Mouse (Mus musculus): ENCODE measurements around the gene Gm45713.
"Not testable (repeated sequence)": the region's sequence is repeated elsewhere in the genome, so short reads cannot be mapped to it uniquely, and the experiment has no call there.

Gene Gm45713

GRCm38 (mm10) chr7:45135993-45136567 is at the start of gene Gm45713, which contains the start of gene Flt3l:
Gene Gm45713, minus strand, starts transcription at chr7:45136231.
Gene Flt3l, minus strand, starts transcription at chr7:45136432.
- DNase-seq (ENCODE audit: extremely low spot score, low read depth, low spot score) = no peak

GRCm38 (mm10) chr7:45183672-45184071 is 47.6 kb upstream of the Gm45713 start:
- no peak for DNase-seq (ENCODE audit: extremely low spot score, low read depth, low spot score)

DNA sequence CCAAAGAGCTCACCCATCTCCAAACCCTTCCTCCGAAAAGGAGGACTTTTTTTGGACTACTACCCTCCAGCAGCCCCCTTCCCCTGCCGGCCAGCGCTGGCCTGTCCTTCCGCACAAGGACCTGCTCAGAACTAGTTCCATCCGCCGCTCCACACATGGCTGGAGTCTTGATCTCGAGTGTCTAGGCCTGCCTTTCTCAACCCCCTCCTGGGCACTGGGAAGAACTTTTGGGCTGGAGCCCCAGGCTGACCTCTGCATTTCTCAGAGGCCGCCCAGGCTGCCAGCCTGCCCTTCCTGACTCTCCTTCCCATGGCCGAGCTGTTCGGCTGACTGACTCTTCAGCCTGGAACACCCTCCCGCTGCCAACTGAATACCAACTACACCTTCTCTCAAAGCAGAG is 46.6 kb upstream of the Gm45713 start:
- no peak for DNase-seq (ENCODE audit: extremely low spot score, low read depth, low spot score)

DNA sequence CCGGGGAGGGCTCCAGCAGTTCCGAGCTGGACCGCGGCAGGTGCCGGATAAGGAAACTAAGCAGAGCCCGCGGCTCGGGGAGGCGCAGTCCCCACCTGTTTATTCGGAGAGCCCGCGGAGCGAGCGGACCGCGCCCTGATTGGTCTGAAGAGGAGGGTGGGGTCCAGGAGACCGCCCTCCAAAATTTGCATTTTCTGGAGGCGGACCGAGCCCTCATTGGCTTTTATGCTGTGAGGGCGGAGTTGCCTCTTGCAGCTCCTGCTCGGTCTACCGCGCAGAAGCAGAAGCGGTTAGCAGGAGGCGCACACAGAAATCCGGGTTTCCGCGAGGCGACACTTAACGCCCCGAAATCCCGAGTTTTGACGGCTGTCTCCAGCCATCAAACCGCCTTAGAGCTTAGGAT is 46.2 kb upstream of the Gm45713 start:
- DNase-seq (ENCODE audit: extremely low spot score, low read depth, low spot score) = peak; percentile 62

- DNase-seq (ENCODE audit: extremely low spot score, low read depth, low spot score) = no peak
Observed at GRCm38 (mm10) chr7:45181540-45181939, 45.5 kb upstream of the Gm45713 start.

DNA sequence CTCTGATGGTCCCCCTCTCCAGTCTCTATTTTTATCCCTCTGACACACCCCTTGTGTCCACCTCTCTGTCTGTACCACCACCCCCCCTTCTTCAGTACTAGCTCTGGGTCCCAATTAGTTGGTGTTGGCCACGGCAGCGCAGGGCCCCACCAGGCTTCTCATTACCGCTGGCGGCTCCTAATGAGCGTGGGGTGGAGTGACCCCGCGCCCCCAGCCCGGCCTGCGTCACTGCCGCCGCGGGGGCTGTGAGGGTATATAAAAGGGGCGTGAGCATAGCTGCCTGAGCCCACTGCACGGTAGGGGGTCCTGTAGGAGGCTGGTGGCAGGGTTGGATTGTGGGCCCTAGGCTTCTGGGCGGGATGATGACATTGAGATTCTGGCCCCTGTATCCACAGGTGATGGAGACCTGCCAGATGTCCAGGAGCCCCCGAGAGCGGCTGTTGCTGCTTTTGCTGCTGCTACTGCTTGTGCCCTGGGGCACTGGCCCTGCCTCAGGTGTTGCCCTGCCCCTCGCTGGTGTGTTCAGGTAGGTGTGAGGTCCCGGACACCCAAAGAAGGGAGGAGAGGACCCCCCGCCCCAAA is 45.0 kb upstream of the Gm45713 start, which contains the start of gene Pth2:
Pth2 (plus strand) TSS at position 100 of the 582 bp plus-strand sequence.
- no peak for DNase-seq (ENCODE audit: extremely low spot score, low read depth, low spot score)

- DNase-seq (ENCODE audit: extremely low spot score, low read depth, low spot score) = no peak
Observed at GRCm38 (mm10) chr7:45179469-45179868, 43.4 kb upstream of the Gm45713 start, which contains the start of gene Gfy. Gene Gfy, minus strand, starts transcription at chr7:45179569.

GRCm38 (mm10) chr7:45178550-45178949 is 42.5 kb upstream of the Gm45713 start:
- DNase-seq (ENCODE audit: extremely low spot score, low read depth, low spot score) = no peak

DNA sequence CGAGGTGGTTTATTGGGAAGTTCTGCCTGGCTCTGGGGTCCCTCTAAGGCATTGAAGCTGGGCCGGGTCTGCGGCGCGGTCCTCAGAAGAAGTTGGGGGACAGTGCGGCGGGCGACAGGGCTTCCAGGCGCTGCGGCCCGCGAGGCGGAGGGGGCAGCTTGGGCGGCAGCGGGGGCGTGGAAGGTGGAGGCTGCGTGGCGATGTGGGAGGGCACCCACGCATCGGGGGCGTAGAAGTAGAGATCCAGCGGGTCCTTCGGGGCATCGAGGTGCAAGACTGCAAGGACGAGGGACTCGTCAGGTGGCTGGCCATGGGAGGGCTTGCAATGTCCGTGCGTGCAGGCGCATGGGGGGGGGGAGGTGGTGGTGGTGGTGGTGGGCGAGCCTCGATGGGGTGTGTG is 40.3 kb upstream of the Gm45713 start:
- no peak for DNase-seq (ENCODE audit: extremely low spot score, low read depth, low spot score)

DNA sequence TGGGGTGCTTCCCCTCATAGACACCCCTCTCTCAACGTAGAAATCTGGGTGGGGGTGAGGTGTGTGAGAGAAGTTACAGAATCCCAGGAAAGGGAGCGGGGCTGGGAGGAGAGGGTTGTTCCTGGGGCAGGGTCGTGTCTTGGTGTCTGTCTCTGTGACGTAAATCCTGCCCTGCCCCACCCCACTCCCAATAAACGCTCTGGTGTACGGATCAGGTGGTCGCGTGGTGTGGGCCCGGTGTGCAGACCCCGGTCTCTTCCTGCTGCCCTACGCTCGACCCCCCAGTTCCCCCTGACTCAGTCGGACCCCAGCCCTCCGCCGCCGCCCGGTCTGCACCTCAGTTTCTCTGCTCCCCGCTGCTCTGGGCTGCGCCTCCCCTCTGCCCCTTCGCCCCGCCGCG is 39.9 kb upstream of the Gm45713 start:
- no peak for DNase-seq (ENCODE audit: extremely low spot score, low read depth, low spot score)

DNA sequence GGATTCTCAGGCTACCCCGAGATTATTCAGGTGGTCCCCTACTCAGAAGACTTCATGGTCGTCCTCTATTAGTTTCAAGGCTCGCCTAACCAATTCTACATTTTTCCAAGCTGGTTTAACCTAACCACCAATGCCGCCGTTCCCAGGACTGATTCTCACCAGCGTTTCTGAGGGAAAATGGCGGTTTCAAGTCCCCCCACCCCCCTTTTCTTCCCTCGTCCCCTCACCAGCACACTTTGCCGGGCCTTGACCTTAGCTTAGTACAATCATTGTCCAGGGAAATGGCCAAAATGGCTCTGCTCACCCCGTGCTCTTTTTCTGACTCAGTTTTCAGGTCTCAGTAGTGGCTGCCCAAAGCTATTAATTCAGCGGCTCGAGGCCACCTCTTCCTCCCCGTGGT is 39.4 kb upstream of the Gm45713 start:
- no peak for DNase-seq (ENCODE audit: extremely low spot score, low read depth, low spot score)

- no peak for DNase-seq (ENCODE audit: extremely low spot score, low read depth, low spot score)
Observed at GRCm38 (mm10) chr7:45174567-45175280, 38.7 kb upstream of the Gm45713 start.

DNA sequence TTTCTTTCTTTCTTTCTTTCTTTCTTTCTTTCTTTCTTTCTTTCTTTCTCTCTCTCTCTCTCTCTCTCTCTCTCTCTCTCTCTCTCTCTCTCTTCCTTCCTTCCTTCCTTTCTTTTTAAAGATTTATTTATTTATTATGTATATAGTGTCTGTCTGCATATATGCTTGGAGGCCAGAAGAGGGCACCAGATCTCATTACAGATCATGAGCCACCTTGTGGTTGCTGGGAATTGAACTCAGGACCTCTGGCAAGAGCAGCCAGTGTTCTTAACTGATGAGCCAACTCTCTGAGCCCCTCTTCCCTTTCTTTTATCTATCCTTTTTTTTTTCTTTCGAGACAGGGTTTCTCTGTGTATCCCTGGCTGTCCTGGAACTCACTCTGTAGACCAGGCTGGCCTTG is 37.7 kb upstream of the Gm45713 start:
- DNase-seq (ENCODE audit: extremely low spot score, low read depth, low spot score) = not testable (repeated sequence)

DNA sequence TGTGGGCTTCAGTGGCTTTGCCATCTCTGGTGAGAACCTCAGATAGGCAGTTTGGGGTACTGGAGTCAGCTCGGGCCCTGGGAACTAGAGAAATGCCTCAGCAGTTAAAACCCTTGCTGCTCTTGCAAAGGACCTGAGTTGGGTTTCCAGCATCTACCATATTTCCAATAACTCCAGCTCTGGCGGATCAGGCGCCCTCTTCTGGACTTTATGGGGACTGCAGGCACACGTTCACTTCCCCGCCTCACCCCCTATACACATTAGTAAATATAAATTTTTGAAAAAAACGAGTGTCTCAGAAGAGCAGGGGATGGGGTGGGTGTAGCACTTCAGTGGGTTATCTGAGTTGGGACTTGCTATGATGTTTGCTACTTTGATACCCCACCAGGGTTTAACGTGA is 36.9 kb upstream of the Gm45713 start:
- no peak for DNase-seq (ENCODE audit: extremely low spot score, low read depth, low spot score)

DNA sequence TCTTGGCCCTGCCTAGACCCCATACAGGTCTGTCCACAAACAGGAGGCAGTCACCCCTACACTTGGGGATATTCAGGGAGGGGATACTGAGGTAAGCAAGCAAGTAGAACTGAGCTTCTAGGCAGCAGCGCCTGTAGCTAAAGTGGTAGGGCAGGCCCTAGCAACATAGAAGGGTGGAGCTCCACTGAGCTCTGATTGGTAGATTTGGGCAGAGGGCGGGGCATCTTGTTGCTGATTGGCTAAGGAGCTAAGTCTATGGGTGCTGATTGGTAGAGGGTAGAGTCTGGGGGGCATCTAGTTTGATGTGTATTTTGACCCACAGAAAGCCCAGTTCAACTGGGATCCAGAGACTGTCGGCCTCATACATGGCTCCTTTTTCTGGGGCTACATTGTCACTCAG is 33.5 kb upstream of the Gm45713 start:
- no peak for DNase-seq (ENCODE audit: extremely low spot score, low read depth, low spot score)

GRCm38 (mm10) chr7:45168656-45169055 is 32.6 kb upstream of the Gm45713 start:
- DNase-seq (ENCODE audit: extremely low spot score, low read depth, low spot score) = no peak

DNA sequence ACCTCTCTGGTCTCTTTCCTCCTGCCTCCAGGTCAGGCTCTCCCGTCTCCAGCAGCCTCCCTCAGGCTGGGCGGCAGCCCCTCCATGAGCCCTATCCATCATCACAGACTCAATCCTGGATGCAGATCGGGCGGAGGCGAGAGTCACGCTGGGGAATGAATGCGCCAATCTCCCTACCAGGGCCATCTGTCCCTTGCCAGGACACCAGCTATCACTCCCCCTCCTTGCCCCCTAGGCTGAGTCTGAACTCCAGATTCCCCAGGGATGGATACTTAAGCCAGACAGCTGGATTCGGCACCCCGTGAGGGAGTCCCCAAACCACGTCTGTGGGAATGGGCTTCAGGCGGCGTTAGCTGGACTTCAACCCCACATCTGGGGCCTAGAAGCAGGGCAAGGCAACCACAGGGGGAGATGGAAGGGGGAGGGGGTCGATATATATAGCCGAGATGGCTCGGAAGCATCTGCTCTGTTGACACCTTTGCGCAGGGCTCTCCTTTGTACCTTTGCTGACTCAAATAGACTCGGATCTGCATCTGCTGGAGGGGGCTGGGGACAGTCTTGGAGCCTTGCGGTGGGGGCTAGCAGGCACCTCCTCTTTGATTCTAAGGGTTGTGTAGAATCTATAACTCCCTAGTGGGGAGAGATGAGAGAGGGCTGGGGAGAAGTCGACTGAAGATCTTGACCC is 31.9 kb upstream of the Gm45713 start:
- DNase-seq (ENCODE audit: extremely low spot score, low read depth, low spot score) = no peak

DNA sequence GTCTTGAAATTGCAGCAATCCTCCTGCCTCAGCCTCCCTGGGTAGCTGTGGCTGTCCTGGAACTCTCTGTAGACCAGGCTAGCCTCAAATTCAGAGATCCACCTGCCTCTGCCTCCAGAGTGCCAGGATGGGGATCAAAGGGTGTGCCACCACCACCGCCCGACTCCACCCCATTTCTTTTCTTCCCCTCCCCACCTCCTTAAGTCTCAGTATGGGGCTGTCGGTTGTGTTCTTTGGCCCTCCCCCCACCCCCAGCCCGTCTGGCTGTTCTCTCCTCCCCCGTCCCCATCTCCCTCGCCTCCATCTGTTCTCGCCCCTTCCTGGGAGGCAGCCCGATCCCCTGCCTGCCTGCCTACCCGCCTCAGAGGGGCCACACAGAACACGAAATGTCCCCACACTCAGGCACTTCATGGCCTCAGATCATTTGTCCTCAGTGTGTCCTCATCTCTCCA is 30.9 kb upstream of the Gm45713 start:
- DNase-seq (ENCODE audit: extremely low spot score, low read depth, low spot score) = no peak

DNA sequence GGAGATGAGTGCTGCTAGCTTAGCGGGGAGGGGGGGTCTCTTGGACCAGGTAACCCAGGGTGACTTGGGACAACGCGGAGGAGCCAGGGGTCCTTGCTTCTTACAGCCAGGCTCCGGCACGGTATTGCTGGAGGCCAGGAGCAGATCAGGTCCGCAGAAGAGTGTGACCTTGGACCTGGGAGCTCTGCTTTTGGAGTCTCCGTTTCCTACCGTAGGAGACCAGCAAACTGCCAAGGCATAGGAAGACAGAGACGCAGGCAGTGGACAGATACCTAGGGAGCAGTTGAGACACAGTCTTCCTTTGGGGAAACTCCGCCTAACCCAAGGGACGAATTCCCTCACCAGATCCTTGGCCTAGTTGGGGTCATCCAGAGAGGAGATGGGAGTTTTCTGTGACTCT is 29.7 kb upstream of the Gm45713 start:
- DNase-seq (ENCODE audit: extremely low spot score, low read depth, low spot score) = no peak

DNA sequence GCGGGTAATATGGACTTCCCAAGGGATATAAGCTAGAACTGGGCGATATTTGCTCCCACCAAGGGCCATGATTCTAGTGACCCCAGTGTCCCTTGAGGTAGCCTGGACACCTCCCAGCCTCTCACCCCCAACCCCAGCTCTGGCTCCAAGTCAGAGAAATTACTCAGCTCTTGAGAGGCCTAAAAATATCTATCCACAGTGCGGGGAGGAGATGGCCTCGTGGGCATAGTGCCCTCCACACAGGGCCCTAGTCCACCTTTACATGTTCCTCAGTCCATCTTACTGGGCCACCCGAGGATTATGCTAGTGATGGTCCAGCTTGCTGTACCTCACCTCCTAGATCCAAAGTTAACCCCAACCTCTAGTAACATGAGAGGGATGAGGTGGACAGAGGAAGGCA is 28.8 kb upstream of the Gm45713 start:
- no peak for DNase-seq (ENCODE audit: extremely low spot score, low read depth, low spot score)

DNA sequence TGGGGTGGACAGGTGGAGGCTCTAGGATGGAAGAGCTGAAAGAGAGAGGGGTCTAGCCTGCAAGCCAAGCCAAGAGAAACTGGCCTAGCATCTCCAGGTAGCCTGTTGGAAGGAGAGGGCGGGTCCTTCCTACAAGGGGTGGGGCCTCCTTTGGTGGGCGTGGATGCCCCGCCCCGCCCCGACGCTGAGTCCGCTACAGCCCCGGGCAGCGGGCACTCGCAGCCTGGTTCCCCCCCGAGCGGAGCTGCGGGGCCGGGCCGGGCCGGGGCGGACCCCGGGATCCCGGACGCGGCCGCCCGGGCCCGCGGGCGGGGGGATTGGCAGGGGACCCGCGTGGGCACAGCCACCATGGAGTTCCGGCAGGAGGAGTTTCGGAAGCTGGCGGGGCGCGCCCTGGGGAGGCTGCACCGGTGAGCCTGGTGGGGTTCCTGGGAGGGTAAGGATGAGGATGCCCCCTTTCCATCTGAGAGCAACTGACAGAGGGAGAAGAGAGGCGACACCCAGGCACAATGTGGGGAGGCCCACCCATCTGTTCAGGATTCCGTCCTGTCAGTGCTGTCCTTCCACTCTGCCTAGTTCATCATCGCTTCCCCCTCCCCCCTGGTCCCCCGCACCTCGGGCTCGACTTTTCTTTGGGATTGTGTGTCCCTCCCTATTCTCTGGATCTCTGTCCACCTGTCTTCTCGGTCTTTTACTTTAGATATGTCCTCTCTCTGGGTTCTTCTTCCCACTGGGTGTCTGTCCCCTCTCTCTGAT is 27.9 kb upstream of the Gm45713 start, which contains the start of gene Slc17a7:
Slc17a7 (plus strand) TSS at position 215 of the 756 bp plus-strand sequence.
- DNase-seq (ENCODE audit: extremely low spot score, low read depth, low spot score) = no peak
